Mouse (Mus musculus) olfactory bulb, adult 2 months (tissue): ENCODE results near the gene Kcnq1.

Experiments
- CTCF ChIP-seq: fragments of 200-500 bp; IDR thresholded peaks from 2 replicates; pipeline ENCODE4 v1.5.1; 2012; ENCODE audit warnings: low read depth, mild to moderate bottlenecking, low read length, moderate library complexity; ENCODE audit not compliant: insufficient read depth
- POLR2A ChIP-seq: fragments of 200-500 bp; IDR thresholded peaks from 2 replicates; pipeline ENCODE4 v1.6.1; 2012; ENCODE audit warnings: mild to moderate bottlenecking, low read depth, low read length, moderate library complexity; ENCODE audit not compliant: insufficient read depth

DNA sequence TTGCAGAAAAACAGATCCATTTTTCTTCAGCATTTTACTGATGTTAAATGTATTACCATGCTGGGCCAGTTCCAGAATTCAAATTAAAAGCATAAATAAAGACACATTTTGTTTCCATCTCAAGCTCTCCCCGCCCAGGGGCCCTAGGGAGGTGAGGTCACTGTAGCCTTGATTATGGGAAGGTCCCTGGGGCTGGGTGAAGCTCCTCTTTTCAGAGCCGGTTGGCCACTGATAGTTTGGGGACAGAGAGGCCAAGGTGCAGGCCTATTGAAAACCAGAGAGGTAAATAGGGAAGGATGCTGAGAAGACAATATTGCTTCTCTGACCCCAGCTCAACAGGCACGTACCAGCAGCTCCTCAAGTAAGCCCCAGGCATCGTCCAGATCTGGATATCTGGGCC is 157.8 kb downstream of the Kcnq1 start:
- TF ChIP-seq CTCF (no peak), POLR2A (no peak)
